Mouse (Mus musculus): ENCODE results near the gene Aldh1a1. TPM values are rescaled to one million over a fixed set of nuclear protein-coding genes. Genes with fewer than 3 reads are reported as not detected.
"Not testable (repeated sequence)": the region's sequence is repeated elsewhere in the genome, so short reads cannot be mapped to it uniquely, and the experiment has no call there.

Gene Aldh1a1
- polyA plus RNA-seq, 1 experiment from 2014 or later, result 1.3 TPM

DNA sequence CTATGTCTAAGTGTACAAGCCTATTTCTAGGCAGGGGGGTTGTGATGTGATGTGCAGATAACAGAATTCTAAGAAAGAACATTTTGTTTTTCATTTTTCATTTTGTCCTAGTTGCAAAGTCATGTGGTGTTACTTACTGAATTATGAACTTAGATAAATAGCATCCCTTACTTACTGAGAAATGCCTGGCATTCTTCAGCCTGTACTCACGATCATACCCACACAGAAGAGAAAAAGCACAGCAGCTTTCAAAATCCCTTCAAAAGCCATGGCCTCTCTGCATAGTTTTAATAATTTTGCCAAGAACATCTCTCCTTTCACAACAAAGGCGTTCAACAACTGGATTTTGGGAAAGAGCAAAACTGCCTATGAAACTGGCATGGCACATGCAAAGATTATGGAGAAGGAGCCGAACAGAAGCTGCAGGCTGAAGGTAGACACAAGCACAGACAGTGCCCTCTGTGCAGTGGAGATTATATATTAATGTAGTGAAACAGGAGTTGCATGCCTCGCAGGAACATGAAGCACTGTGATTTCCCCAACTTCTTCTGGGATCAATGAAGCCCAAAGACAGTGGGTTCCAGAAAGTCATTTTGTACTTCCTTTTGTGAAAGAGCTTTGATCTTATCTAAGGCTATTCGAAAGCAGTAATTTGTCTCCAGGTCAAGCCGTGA is 21.3 kb downstream of the Aldh1a1 start:
- H3K4me3 ChIP-seq (replicated peaks), result no peak overlapping the region
- H3K4me1 ChIP-seq (replicated peaks), result no peaks in the 10 kb centered on the region
- no peak overlapping the region for H3K4me2 ChIP-seq (replicated peaks)
- no peaks in the 10 kb centered on the region for H3K9me3 ChIP-seq
- H3K27me3 ChIP-seq, result no peaks in the 10 kb centered on the region
- WGBS, result 83% methylated on average over 6 of the region's 6 CpGs
- no peak for ATAC-seq
- no peak overlapping the region for H3K27ac ChIP-seq
- no peak overlapping the region for H3K9ac ChIP-seq (replicated peaks)
- no peaks in the 10 kb centered on the region for H3K36me3 ChIP-seq

DNA sequence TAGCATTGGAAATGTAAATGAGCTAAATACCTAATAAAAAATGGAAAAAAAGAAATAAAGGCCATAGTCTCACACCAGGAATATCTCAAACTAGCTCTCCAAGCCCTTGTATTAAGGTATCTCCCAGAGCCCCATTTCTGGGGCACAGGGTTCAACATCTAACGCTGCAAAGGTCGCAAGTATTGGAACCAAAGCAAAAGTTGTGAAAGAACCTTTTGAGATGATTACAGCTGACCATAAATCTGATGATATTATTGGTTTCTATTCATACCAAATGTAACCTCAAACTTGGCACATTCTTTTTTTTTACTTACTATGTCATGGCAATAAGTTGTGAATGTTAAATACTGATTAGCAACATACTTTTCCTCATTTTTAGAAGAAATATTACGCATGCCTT is 24.0 kb downstream of the Aldh1a1 start:
- Histone ChIP-seq H3K4me3 (replicated peaks) (no peak overlapping the region), H3K9me3 (peaks cover 4% of the 10 kb centered on the region; the same call in 1 of the 2 replicates), H3K36me3 (no peaks in the 10 kb centered on the region), H3K4me2 (replicated peaks) (no peak overlapping the region), H3K27ac (no peak overlapping the region), H3K9ac (replicated peaks) (no peak overlapping the region), H3K27me3 (no peaks in the 10 kb centered on the region), H3K4me1 (replicated peaks) (no peaks in the 10 kb centered on the region)
- 96% methylated on average over 3 of the region's 3 CpGs for WGBS
- no peak for ATAC-seq

DNA sequence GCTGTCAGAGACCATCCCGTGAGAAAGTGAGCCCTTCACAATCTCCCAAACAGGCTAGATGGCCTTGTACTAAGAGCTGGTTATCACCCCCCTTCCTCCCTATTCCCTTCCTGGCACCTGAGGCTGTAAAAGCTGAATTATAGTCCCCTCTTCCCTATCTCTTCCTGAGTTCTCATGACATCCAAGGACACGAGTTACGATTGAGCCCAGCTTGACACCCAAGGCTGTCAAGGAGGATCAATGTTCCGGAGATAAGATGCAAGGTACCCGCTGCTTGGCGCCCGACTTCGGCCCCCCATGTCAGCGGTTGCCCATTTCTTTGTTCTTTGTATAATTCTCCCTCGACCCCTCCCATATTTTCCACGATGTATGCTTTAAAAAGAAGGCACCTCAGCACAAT is 36.6 kb downstream of the Aldh1a1 start:
- H3K4me2 ChIP-seq (replicated peaks); H3K4me3 ChIP-seq (replicated peaks); H3K27me3 ChIP-seq; H3K4me1 ChIP-seq (replicated peaks); H3K9ac ChIP-seq (replicated peaks); H3K27ac ChIP-seq; H3K36me3 ChIP-seq; H3K9me3 ChIP-seq; ATAC-seq: not testable (repeated sequence)
- 88% methylated on average over 11 of the region's 11 CpGs for WGBS

DNA sequence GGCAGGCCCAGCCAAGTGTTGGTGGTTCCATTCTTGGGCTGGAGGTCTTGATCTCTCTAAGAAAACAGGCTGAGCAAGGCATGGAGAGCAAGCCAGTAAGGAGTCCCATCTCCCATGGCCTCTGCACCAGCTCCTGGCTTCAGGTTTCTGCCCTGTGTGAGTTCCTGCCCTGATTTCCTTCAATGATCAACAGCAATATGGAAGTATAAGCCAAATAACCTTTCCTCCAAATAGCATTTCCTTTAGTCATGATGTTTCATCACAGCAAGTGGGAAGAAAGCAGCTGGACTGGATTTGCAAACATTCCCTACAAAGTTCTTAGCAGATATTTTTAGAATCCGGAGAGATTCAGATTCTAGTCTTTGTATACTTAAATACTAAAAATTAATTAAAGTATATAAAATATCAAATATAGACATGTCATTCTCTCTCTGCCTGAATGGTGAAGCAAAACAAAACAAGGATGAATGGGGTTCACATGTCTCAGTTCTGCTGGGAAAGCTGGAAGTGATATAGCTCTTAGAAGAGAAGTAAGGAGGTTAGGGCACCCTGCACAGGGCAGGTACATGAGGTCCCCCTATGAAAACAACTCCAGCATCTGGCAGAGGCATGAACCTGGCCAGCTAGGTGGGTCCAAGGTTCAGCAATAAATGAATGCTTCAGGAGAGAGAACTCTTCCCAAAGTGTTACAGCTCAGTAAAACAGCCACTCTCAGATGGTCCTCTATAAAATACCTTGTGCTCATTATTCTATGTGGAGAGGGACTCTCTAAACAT is 37.6 kb downstream of the Aldh1a1 start:
- H3K4me3 ChIP-seq (replicated peaks), result no peak overlapping the region

DNA sequence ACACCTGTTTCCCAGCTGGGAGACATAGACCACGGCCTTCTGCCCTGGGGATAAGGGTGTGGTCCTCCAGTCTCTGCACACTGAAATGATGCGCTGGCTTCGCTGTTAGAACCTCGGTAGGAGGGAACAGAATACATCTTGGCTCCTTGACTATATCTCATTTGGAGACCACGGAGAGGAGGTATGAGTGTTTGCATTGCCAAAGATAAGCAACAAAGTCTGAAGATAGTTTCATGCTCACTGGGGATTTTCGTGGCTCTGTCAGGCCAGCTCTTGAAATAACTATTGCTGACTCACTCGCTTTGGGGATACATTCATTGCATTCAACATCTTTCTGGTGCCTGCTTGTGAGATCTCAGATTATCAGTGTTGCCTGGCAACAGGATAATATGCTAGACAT is 44.0 kb downstream of the Aldh1a1 start:
- no peaks in the 10 kb centered on the region for H3K9me3 ChIP-seq
- no peak overlapping the region for H3K4me3 ChIP-seq (replicated peaks)
- 82% methylated on average over 7 of the region's 7 CpGs for WGBS
- H3K9ac ChIP-seq (replicated peaks), result no peak overlapping the region
- no peak overlapping the region for H3K4me2 ChIP-seq (replicated peaks)
- H3K36me3 ChIP-seq, result no peaks in the 10 kb centered on the region
- ATAC-seq, result no peak
- no peaks in the 10 kb centered on the region for H3K27me3 ChIP-seq
- no peak overlapping the region for H3K27ac ChIP-seq
- H3K4me1 ChIP-seq (replicated peaks), result no peaks in the 10 kb centered on the region

More for the DNA sequence above, 37.6 kb downstream of the Aldh1a1 start:
- no peaks in the 10 kb centered on the region for H3K9me3 ChIP-seq
- H3K9ac ChIP-seq (replicated peaks), result no peak overlapping the region
- no peaks in the 10 kb centered on the region for H3K36me3 ChIP-seq
- H3K4me2 ChIP-seq (replicated peaks), result no peak overlapping the region
- 83% methylated on average over 1 of the region's 1 CpGs for WGBS
- H3K4me1 ChIP-seq (replicated peaks), result no peaks in the 10 kb centered on the region
- no peak overlapping the region for H3K27ac ChIP-seq
- H3K27me3 ChIP-seq, result no peaks in the 10 kb centered on the region
- no peak for ATAC-seq

DNA sequence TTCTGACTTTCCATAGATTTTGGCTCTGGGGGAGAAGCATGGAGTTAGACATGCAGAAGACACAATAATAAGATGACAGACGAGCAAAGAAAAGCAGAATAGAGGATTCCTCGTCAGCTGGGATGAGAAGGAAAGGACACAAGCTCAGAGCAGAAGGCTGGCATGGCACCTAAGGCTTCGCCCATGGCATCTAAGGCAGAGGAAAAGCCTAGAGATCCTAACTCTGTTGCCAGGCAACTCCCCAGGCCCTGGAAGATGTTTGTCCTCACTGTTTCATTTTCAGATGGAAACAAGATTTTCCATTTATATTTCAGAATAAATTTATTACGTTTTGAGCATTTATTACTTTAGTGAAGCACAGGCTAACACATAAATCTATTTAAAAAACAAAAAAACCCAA is 48.5 kb downstream of the Aldh1a1 start:
- H3K27ac ChIP-seq, result no peak overlapping the region
- WGBS, result 62% methylated on average over 4 of the region's 4 CpGs
- ATAC-seq, result no peak
- H3K27me3 ChIP-seq, result no peaks in the 10 kb centered on the region
- H3K9ac ChIP-seq (replicated peaks), result no peak overlapping the region
- H3K36me3 ChIP-seq, result no peaks in the 10 kb centered on the region
- no peak overlapping the region for H3K4me2 ChIP-seq (replicated peaks)
- no peaks in the 10 kb centered on the region for H3K9me3 ChIP-seq
- no peak overlapping the region for H3K4me3 ChIP-seq (replicated peaks)
- no peaks in the 10 kb centered on the region for H3K4me1 ChIP-seq (replicated peaks)

DNA sequence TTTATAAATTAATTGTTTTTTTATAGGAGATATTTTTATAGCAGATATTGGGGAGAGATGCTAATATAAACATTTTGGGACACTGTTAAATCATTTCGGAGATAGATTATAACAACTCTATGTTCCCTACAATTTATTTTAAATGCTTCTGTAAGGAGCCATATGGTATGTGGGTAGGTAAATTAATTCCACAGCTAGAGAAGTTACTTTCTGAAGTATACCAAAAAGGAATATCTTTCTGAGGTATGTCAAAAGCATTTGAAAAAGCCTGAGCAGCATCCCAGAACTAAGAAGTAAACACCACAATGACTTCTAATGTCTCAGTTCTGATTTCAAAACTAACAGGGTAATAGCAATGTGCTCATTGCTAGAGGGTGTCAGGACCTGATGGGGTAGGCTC is 49.4 kb downstream of the Aldh1a1 start:
- Histone ChIP-seq H3K4me3 (replicated peaks) (no peak overlapping the region), H3K27ac (no peak overlapping the region), H3K36me3 (no peaks in the 10 kb centered on the region), H3K9me3 (no peaks in the 10 kb centered on the region), H3K4me1 (replicated peaks) (no peaks in the 10 kb centered on the region), H3K4me2 (replicated peaks) (no peak overlapping the region), H3K27me3 (no peaks in the 10 kb centered on the region), H3K9ac (replicated peaks) (no peak overlapping the region)
- no peak for ATAC-seq
- WGBS, result 100% methylated on average over 1 of the region's 1 CpGs

DNA sequence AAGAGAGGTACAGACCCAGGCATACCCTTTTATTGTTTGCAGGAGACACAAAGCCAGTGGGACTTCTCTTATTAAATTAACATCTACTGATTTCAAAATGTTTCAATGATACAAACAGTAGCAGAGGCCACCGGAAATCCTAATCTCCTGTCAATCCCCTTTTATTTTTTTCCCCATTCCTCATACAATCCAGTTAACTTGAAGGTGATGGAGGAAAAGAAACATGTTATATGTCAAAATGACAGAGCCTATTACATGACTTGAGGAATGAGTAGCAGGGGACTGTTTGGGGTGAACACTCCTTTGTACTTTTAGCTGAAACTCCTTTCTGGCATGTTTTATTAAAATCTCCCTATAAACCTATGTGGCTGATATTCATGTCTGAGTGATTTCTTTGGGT is 51.3 kb downstream of the Aldh1a1 start:
- ATAC-seq, result no peak
- H3K9ac ChIP-seq (replicated peaks), result no peak overlapping the region
- WGBS, result 46% methylated on average over 1 of the region's 1 CpGs
- H3K27me3 ChIP-seq, result no peaks in the 10 kb centered on the region
- no peak overlapping the region for H3K4me2 ChIP-seq (replicated peaks)
- H3K4me3 ChIP-seq (replicated peaks), result no peak overlapping the region
- H3K9me3 ChIP-seq, result no peaks in the 10 kb centered on the region
- H3K4me1 ChIP-seq (replicated peaks), result no peaks in the 10 kb centered on the region
- no peaks in the 10 kb centered on the region for H3K36me3 ChIP-seq
- H3K27ac ChIP-seq, result no peak overlapping the region

DNA sequence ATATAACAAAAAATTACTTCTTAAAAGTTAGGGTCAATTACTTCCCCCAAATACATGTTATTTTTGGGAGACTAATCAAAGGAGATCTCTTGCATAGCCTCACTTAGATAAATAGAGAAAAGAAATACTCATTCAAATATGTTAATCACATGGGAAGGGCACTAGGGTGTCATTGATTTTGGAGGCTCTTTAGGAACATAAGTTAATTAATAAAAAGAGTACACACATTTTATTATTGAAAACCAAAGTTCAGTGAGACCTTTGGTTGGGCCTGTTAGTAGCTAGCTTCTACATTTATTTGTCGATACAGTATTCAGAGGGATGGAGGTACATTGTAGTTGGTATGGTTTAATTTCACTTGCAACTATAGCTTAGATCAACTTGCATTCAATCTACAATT is 52.4 kb downstream of the Aldh1a1 start:
- WGBS, result 97% methylated on average over 1 of the region's 1 CpGs
- no peak overlapping the region for H3K9ac ChIP-seq (replicated peaks)
- no peaks in the 10 kb centered on the region for H3K4me1 ChIP-seq (replicated peaks)
- no peaks in the 10 kb centered on the region for H3K36me3 ChIP-seq
- no peak overlapping the region for H3K4me2 ChIP-seq (replicated peaks)
- no peak overlapping the region for H3K27ac ChIP-seq
- no peaks in the 10 kb centered on the region for H3K27me3 ChIP-seq
- no peak for ATAC-seq
- no peaks in the 10 kb centered on the region for H3K9me3 ChIP-seq
- no peak overlapping the region for H3K4me3 ChIP-seq (replicated peaks)

DNA sequence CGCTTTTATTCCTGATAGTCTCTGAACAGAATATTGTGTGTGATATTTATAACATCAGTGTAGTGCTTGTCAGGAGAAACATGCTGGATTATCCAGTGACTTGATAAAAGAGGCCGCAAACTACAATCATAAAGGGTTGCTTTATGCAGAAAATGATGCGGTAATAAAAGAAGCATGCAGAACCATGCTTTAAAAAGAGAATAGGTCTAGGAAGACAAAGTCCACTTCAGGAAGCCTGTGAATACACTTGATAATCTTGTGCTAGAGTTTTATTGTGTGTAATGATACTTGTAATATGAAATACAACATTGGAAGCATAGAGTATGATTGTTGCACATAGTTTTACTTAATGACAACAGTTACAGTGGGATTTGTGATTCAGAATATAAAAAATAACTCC is 54.5 kb downstream of the Aldh1a1 start:
- H3K4me2 ChIP-seq (replicated peaks), result no peak overlapping the region
- no peak overlapping the region for H3K27ac ChIP-seq
- no peak overlapping the region for H3K9ac ChIP-seq (replicated peaks)
- no peaks in the 10 kb centered on the region for H3K27me3 ChIP-seq
- H3K4me3 ChIP-seq (replicated peaks), result no peak overlapping the region
- WGBS, result 91% methylated on average over 3 of the region's 3 CpGs
- no peaks in the 10 kb centered on the region for H3K36me3 ChIP-seq
- H3K4me1 ChIP-seq (replicated peaks), result no peaks in the 10 kb centered on the region
- no peaks in the 10 kb centered on the region for H3K9me3 ChIP-seq
- no peak for ATAC-seq

DNA sequence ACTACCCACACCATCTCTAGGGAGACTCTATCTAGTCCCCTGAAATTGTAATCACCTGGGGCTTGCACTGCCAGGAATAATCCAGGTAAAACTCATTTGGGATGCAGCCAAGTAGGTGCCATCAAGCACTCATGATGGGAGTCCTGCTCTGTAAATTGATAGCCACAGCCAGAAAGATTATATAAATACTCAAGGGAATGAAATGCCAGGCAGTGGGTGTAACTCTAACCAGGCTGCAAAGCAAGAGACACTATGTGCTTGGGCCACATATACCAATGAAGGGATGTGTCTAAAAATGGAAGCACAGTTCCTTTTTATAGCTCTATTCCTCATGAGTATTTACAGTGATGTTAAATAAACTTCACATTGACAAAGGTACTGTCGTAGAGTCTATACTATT is 56.9 kb downstream of the Aldh1a1 start:
- Histone ChIP-seq H3K4me1 (replicated peaks) (no peaks in the 10 kb centered on the region), H3K36me3 (no peaks in the 10 kb centered on the region), H3K9ac (replicated peaks) (no peak overlapping the region), H3K9me3 (no peaks in the 10 kb centered on the region), H3K27me3 (no peaks in the 10 kb centered on the region), H3K4me2 (replicated peaks) (no peak overlapping the region), H3K27ac (no peak overlapping the region), H3K4me3 (replicated peaks) (no peak overlapping the region)
- ATAC-seq, result no peak
- 98% methylated on average over 1 of the region's 1 CpGs for whole genome bisulfite sequencing

DNA sequence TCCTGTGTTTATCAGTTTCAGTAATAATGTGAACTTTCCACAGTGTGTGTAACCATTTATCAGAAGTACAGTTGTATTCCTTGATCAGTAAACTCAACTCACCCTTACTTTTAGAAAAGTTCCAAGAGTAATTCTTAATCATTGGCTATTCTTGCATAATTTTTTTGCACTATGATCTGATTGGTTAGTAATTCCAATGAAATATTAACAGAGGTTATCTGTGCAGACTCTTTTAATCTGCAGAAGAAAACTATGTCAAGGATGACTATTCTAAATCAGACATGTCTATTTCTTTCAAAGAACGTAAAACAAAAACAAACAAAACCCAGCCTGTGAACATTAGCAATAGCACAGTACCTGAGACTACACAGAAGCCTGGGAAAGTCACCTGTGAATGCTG is 62.9 kb downstream of the Aldh1a1 start:
- Histone ChIP-seq H3K9me3 (no peaks in the 10 kb centered on the region), H3K27me3 (no peaks in the 10 kb centered on the region), H3K27ac (no peak overlapping the region), H3K4me3 (replicated peaks) (no peak overlapping the region), H3K4me1 (replicated peaks) (no peaks in the 10 kb centered on the region), H3K9ac (replicated peaks) (no peak overlapping the region), H3K4me2 (replicated peaks) (no peak overlapping the region), H3K36me3 (no peaks in the 10 kb centered on the region)
- WGBS, result 91% methylated on average over 1 of the region's 1 CpGs
- no peak for ATAC-seq

DNA sequence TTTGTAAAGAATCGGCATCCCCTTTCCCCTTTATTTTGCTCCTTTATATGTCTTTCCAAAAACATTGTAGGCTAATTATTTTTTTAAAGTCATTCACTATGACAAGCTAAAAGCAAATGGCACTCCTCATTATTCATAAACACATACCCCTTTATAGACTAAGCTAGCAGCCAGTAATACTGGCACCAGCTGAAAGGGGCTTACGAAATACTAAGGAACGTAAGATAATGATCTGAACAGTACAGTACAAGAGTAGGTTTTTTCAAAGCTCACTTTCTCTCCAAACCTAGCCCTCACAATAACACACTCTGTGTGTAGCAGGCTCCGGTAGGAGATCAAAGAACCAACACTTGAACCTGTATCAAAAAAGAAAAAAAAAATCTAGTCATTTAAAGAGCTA is 64.7 kb downstream of the Aldh1a1 start:
- H3K36me3 ChIP-seq, result no peaks in the 10 kb centered on the region
- no peak overlapping the region for H3K4me3 ChIP-seq (replicated peaks)
- no peaks in the 10 kb centered on the region for H3K9me3 ChIP-seq
- H3K27ac ChIP-seq, result no peak overlapping the region
- WGBS, result 80% methylated on average over 4 of the region's 4 CpGs
- H3K4me1 ChIP-seq (replicated peaks), result no peaks in the 10 kb centered on the region
- no peak overlapping the region for H3K4me2 ChIP-seq (replicated peaks)
- H3K27me3 ChIP-seq, result no peaks in the 10 kb centered on the region
- no peak overlapping the region for H3K9ac ChIP-seq (replicated peaks)
- ATAC-seq, result no peak

All from midbrain, embryonic 13.5 days (tissue).